Mouse (Mus musculus) myocyte (in vitro differentiated cells): ENCODE measurements around the gene Pknox2.

Experiments used
- CEBPB ChIP-seq: IDR thresholded peaks from 2 replicates; pipeline ENCODE4 v1.6.1; 2011; ENCODE audit warnings: mild to moderate bottlenecking, moderate library complexity; ENCODE audit not compliant: poor library complexity, insufficient read depth, severe bottlenecking
- E2F4 ChIP-seq: IDR thresholded peaks from one replicate; pipeline ENCODE4 v1.6.1; 2011; ENCODE audit warnings: mild to moderate bottlenecking, control low read depth, moderate library complexity; ENCODE audit not compliant: insufficient read depth
- MAX ChIP-seq: IDR thresholded peaks from one replicate; pipeline ENCODE4 v1.6.1; 2011; ENCODE audit warnings: low read depth, mild to moderate bottlenecking, control low read depth
- MYOD1 ChIP-seq, 3 experiments: IDR thresholded peaks; one replicate each; pipeline ENCODE4 v1.6.1; 2011; ENCODE audit warnings: control low read depth in 2 of 3, low read depth in 2 of 3, mild to moderate bottlenecking in 2 of 3, moderate library complexity in 1 of 3; ENCODE audit not compliant: insufficient read length in 2 of 3, control insufficient read depth in 1 of 3
- MYOG ChIP-seq, 3 experiments: IDR thresholded peaks; one replicate each; pipeline ENCODE4 v1.6.1; 2011; ENCODE audit warnings: control low read depth in 2 of 3, low read depth in 2 of 3, mild to moderate bottlenecking in 2 of 3; ENCODE audit not compliant: insufficient read length in 2 of 3, control insufficient read depth in 1 of 3, insufficient read depth in 1 of 3
- POLR2A ChIP-seq: IDR thresholded peaks from one replicate; pipeline ENCODE4 v1.6.1; 2011; ENCODE audit warnings: low read depth, mild to moderate bottlenecking, control low read depth, moderate library complexity; ENCODE audit not compliant: insufficient read length
- POLR2AphosphoS2 ChIP-seq: IDR thresholded peaks from one replicate; pipeline ENCODE4 v1.6.1; 2011; ENCODE audit warnings: low read depth, control low read depth; ENCODE audit not compliant: insufficient read length
- TCF12 ChIP-seq: IDR thresholded peaks from one replicate; pipeline ENCODE4 v1.6.1; 2011; ENCODE audit warnings: mild to moderate bottlenecking, control low read depth; ENCODE audit not compliant: poor library complexity, insufficient read depth, severe bottlenecking
- TCF3 ChIP-seq: IDR thresholded peaks from one replicate; pipeline ENCODE4 v1.6.1; 2011; ENCODE audit warnings: low read depth, control low read depth; ENCODE audit not compliant: insufficient read length
- USF1 ChIP-seq: IDR thresholded peaks from one replicate; pipeline ENCODE4 v1.6.1; 2011; ENCODE audit warnings: low read depth, mild to moderate bottlenecking, control low read depth, moderate library complexity

DNA sequence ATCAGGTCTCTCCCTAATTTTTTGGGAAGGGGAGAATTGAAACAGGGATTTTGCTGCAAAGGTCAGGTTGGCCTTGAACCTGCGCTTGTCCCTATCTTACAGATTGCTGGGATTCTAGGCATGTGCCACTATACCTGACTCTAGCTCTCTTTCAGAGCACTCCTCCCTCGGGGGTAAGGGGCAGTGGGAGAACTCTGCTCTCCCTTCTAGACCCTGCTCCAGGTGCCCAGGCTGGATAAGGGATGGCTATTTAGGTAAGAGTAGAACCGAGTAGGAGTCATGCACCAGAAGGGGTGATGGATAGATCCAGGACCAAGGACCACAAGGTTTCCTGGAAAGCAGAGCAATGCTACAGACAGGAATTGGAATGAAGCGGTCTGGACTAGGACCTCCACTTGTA is 32.4 kb upstream of the Pknox2 start:
- TF ChIP-seq POLR2AphosphoS2 (no peak), E2F4 (no peak), POLR2A (no peak), USF1 (no peak), MAX (no peak), TCF12 (no peak), MYOG (IDR thresholded peaks at IDR 0.05; ENCODE audit: control insufficient read depth in 1 of 3, insufficient read depth in 1 of 3, insufficient read length in 2 of 3, low read depth in 2 of 3) (no peak), MYOD1 (IDR thresholded peaks at IDR 0.05; ENCODE audit: control insufficient read depth in 1 of 3, insufficient read length in 2 of 3, low read depth in 2 of 3) (no peak), TCF3 (no peak), CEBPB (no peak)
